Mouse (Mus musculus) heart, embryonic 14.5 days (tissue): ENCODE measurements around the gene Pdzd4. TPM values are rescaled to one million over a fixed set of nuclear protein-coding genes. Genes with fewer than 3 reads are reported as not detected.

ENCODE experiments used
- ATAC-seq: fragments of 200-750 bp; cut with Nextera tagmentation; 2 replicates; pipeline ENCODE4 v1.8.0; 2017; ENCODE audit warnings: low read depth, moderate TSS enrichment; ENCODE audit not compliant: insufficient number of reproducible peaks, insufficient read depth, low FRiP score
- H3K27ac ChIP-seq, 2 experiments: fragments of 200-500 bp in 1 of 2; fragments of 300-500 bp in 1 of 2; sonication (generic) in 1 of 2; replicated peaks in 1 of 2; 2 replicates each; pipeline ENCODE4 v1.5.1; 2012 to 2014; ENCODE audit warnings: low read depth in 2 of 2, low read length in 2 of 2, control low read depth in 1 of 2, mild to moderate bottlenecking in 1 of 2, mixed read lengths in 1 of 2; ENCODE audit not compliant: control insufficient read depth in 1 of 2, insufficient read depth in 1 of 2
- H3K27me3 ChIP-seq: fragments of 300-500 bp; sonication (generic); 2 replicates; pipeline ENCODE4 v1.6.1; 2014; ENCODE audit warnings: mild to moderate bottlenecking, low read length, control low read depth; ENCODE audit not compliant: control insufficient read depth, insufficient read depth
- H3K36me3 ChIP-seq: fragments of 300-500 bp; sonication (generic); 2 replicates; pipeline ENCODE4 v1.6.1; 2014; ENCODE audit warnings: mild to moderate bottlenecking, control low read depth, low read length, mixed read lengths; ENCODE audit not compliant: control insufficient read depth, insufficient read depth
- H3K4me1 ChIP-seq, 2 experiments: fragments of 200-500 bp in 1 of 2; fragments of 300-500 bp in 1 of 2; sonication (generic) in 1 of 2; 2 replicates each; pipeline ENCODE4 v1.6.1; 2012 to 2014; ENCODE audit warnings: low read length in 2 of 2, control low read depth in 1 of 2, mixed read lengths in 1 of 2; ENCODE audit not compliant: control insufficient read depth in 2 of 2, insufficient read depth in 2 of 2
- H3K4me2 ChIP-seq: fragments of 300-500 bp; sonication (generic); 2 replicates; pipeline ENCODE4 v1.6.1; 2014; ENCODE audit warnings: mild to moderate bottlenecking, low read length
- H3K4me3 ChIP-seq, 2 experiments: fragments of 200-500 bp in 1 of 2; fragments of 300-500 bp in 1 of 2; sonication (generic) in 1 of 2; 2 replicates each; pipeline ENCODE4 v1.5.1; 2012 to 2014; ENCODE audit warnings: low read length in 2 of 2, mild to moderate bottlenecking in 2 of 2, control low read depth in 1 of 2, low read depth in 1 of 2, moderate library complexity in 1 of 2; ENCODE audit not compliant: control insufficient read depth in 1 of 2, insufficient read depth in 1 of 2
- H3K9ac ChIP-seq: fragments of 300-500 bp; sonication (generic); 2 replicates; pipeline ENCODE4 v1.6.1; 2014; ENCODE audit warnings: mild to moderate bottlenecking, low read length
- H3K9me3 ChIP-seq: fragments of 300-500 bp; sonication (generic); 2 replicates; pipeline ENCODE4 v1.6.1; 2016; ENCODE audit warnings: low read length, control low read depth; ENCODE audit not compliant: control insufficient read depth
- WGBS: fragments of 180-500 bp; shearing (Covaris S2); extraction: QIAGEN DNeasy Blood & Tissue Kit; methylation state at CpG from one replicate; pipeline ENCODE4 v1.1.7; 2014; 5-methylcytosine and 5-hydroxymethylcytosine counted together
- polyA plus RNA-seq: library from polyadenylated mRNA; unstranded; fragments of >200 nt; fragmentation: Nextera tagmentation; extraction: Ambion mirVana; gene quantifications from 2 replicates; pipeline ENCODE4 v1.2.1, GENCODE M21; 2014

The Pdzd4 gene
- polyA plus RNA-seq, 1 experiment from 2014 or later, result 0.42 TPM

DNA sequence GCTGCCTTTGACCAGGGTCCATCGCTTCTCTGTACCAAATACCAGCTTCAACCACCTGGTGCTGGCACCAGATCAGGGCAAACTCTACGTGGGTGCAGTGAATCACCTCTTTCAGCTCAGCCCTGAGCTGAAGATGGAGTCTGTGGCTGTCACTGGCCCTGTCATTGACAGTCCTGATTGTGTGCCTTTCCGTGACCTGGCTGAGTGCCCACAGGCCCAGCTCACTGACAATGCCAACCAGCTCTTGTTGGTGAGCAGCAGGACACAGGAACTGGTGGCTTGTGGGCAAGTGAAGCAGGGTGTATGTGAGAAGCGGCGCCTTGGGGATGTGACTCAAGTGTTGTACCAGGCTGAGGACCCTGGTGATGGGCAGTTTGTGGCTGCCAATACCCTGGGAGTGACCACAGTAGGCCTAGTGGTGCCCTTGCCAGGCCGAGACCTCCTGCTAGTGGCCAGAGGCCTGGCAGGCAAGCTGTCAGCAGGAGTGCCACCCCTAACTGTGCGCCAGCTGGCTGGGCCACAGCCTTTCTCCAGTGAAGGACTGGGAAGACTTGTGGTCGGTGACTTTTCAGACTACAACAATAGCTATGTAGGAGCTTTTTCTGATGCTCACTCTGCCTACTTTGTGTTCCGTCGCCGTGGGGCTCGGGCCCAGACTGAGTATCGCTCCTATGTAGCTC is 66.0 kb downstream of the Pdzd4 start:
- Histone ChIP-seq H3K9me3 (no peaks in the 10 kb centered on the region), H3K4me2 (no peak overlapping the region), H3K27ac (no peak overlapping the region), H3K4me3 (no peak overlapping the region), H3K4me1 (no peaks in the 10 kb centered on the region; a peak in 1 of 4 replicates), H3K36me3 (no peaks in the 10 kb centered on the region), H3K27me3 (no peaks in the 10 kb centered on the region), H3K9ac (no peak overlapping the region)
- ATAC-seq, result no peak
- 76% methylated on average over 13 of the region's 13 CpGs for WGBS

DNA sequence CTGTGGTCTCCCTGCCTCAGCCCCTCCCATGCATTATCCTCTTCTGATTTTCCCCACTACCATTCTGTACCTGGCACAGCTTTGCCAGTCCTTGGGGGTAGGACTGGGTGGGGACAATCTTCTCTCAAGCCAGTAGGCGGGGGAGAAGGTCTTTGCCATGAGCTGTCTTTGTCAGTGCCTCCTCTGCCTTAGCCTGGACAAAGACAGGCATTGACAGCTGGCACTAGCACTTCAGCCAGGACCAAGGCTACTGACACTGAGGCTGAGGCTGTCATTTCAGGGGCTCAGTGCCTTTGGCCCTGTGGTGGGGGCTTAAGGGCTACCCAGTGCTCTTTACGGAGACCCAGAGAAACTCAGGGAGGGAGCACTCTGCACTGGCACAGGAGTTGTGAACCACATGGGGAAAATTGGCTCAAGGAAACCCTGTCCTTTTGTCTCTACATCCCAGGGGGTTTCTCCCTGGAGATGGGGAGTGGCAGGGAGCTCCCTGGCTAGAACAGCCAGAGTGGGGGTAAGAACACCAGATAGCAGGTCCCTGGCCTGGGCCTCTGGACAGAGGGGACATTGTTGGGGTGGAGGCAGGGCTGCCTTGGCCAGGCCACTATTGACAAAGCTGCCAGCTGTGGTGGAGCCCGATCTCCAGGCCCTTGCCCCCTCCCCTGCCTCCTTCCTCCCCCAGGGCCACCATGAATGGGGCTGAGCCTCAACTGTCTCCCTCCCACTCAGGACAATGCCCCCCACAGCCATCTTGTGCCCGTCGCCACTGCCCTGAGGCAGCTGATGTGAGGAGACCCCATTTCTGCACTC is 68.2 kb downstream of the Pdzd4 start, which contains the start of gene Plxnb3:
Gene Plxnb3, plus strand, starts transcription at position 757 of the 807 bp plus-strand sequence.
- Histone ChIP-seq H3K27me3 (no peaks in the 10 kb centered on the region), H3K4me2 (no peak within 1 kb of the TSS), H3K4me3 (no peak within 1 kb of the TSS), H3K9ac (no peak within 1 kb of the TSS), H3K9me3 (no peaks in the 10 kb centered on the region), H3K27ac (no peak within 1 kb of the TSS), H3K4me1 (no peaks in the 10 kb centered on the region; a peak in 1 of 4 replicates), H3K36me3 (no peaks in the 10 kb centered on the region)
- no peak for ATAC-seq
- WGBS, result 64% methylated on average over 4 of the region's 5 CpGs

DNA sequence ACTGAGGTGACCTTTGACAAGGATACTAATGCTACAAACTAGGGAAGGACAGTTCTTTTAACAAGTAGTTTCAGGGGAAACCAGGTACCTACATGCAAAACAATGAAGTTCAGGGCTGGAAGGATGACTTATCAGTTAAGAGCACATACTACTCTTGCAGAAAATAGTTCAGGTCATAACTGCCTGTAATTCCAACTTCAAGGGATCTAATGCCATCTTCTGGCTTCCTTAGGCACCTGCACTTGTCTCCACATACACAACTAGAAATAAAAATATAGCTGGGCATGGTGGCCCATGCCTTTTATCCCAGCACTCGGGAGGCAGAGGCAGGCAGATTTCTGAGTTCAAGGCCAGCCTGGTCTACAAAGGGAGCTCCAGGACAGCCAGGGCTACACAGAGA is 75.8 kb downstream of the Pdzd4 start:
- no peaks in the 10 kb centered on the region for H3K9me3 ChIP-seq
- no peak overlapping the region for H3K27ac ChIP-seq
- H3K9ac ChIP-seq, result no peak overlapping the region
- H3K36me3 ChIP-seq, result no peaks in the 10 kb centered on the region
- H3K4me3 ChIP-seq, result no peak overlapping the region
- no peaks in the 10 kb centered on the region for H3K27me3 ChIP-seq
- H3K4me2 ChIP-seq, result no peak overlapping the region
- no peak for ATAC-seq
- WGBS, result 68% methylated on average over 1 of the region's 1 CpGs
- H3K4me1 ChIP-seq, result no peaks in the 10 kb centered on the region

DNA sequence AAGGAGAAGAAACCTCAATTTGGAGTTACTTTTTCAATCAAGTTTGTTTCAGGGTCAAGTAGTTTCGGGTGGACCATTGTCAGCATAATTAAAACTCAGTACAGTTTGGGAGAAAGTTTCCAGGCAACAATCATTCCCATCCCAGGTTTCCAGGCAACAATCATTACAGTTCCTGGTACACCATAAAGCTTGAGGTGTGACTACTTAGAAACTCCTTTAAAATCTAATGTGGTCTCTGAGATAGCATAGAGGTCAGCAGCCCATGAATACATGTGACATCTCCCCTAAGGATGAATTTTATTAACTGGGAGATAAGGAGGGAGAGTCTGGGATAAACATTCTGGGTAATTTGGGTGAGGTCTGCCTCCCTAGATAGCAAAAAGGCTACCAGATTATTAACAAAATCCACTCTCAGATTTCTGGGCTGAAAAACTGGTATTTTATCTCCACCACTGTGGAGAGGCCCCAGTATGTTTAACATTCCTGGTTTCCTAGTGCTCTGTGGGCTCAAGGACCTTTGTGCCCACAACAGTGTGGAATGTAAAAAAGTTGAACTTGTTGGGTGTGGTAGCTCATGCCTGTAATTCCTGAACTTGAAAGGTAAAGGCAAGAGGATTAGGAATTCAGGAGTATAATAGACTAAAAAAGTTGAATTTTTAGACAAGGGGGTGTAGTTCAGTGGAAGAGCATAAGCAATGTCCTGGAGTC is 79.8 kb downstream of the Pdzd4 start:
- ATAC-seq, result no peak
- no peak overlapping the region for H3K27ac ChIP-seq

More for the DNA sequence above, 79.8 kb downstream of the Pdzd4 start:
- H3K9me3 ChIP-seq, result no peaks in the 10 kb centered on the region
- no peak overlapping the region for H3K4me3 ChIP-seq
- H3K4me2 ChIP-seq, result no peak overlapping the region
- no peaks in the 10 kb centered on the region for H3K4me1 ChIP-seq
- no peaks in the 10 kb centered on the region for H3K36me3 ChIP-seq
- 48% methylated on average over 1 of the region's 1 CpGs for WGBS
- no peak overlapping the region for H3K9ac ChIP-seq
- H3K27me3 ChIP-seq, result no peaks in the 10 kb centered on the region

Other genes with a start within 250 kb of the Pdzd4 start
- 0.70 and 0.80 TPM in 2 replicates for gene Dusp9, start 185.6 kb downstream of the Pdzd4 start, polyA plus RNA-seq
- 11.6 and 12.9 TPM in 2 replicates for gene Pnck, start 164.9 kb downstream of the Pdzd4 start, polyA plus RNA-seq
- gene Slc6a8, start 151.8 kb downstream of the Pdzd4 start, polyA plus RNA-seq, result 11.8 and 11.9 TPM in 2 replicates
- gene Bcap31, start 108.8 kb downstream of the Pdzd4 start, polyA plus RNA-seq, result 164 and 174 TPM in 2 replicates
- 10.9 and 12.2 TPM in 2 replicates for gene Abcd1, start 108.4 kb downstream of the Pdzd4 start, polyA plus RNA-seq
- gene Plxnb3, start 67.9 kb downstream of the Pdzd4 start, polyA plus RNA-seq, result 0.31 and 0.69 TPM in 2 replicates
- gene Srpk3, start 50.6 kb downstream of the Pdzd4 start, polyA plus RNA-seq, result 76.5 and 79.5 TPM in 2 replicates
- 498 and 508 TPM in 2 replicates for gene Idh3g, start 38.1 kb downstream of the Pdzd4 start, polyA plus RNA-seq
- 186 and 206 TPM in 2 replicates for gene Ssr4, start 37.9 kb downstream of the Pdzd4 start, polyA plus RNA-seq
- gene Avpr2, start 67.1 kb upstream of the Pdzd4 start, polyA plus RNA-seq, result not detected in 2 replicates
- 0.39 and 0.54 TPM in 2 replicates for gene L1cam, start 71.1 kb upstream of the Pdzd4 start, polyA plus RNA-seq
- 1.1 and 1.5 TPM in 2 replicates for gene Arhgap4, start 96.9 kb upstream of the Pdzd4 start, polyA plus RNA-seq
- 84.4 and 84.8 TPM in 2 replicates for gene Naa10, start 97.0 kb upstream of the Pdzd4 start, polyA plus RNA-seq
- 55.5 and 63.7 TPM in 2 replicates for gene Renbp, start 105.9 kb upstream of the Pdzd4 start, polyA plus RNA-seq
- 35.6 and 36.6 TPM in 2 replicates for gene Hcfc1, start 141.4 kb upstream of the Pdzd4 start, polyA plus RNA-seq
- gene Irak1, start 198.9 kb upstream of the Pdzd4 start, polyA plus RNA-seq, result 41.4 and 44.6 TPM in 2 replicates